Mouse (Mus musculus) kidney, adult 10 weeks (tissue): ENCODE measurements around the gene Parp14. TPM values are rescaled to one million over a fixed set of nuclear protein-coding genes. Genes with fewer than 3 reads are reported as not detected.

Source experiments
- polyA plus RNA-seq: library from polyadenylated mRNA; stranded (reverse); fragments of 350-450 nt; fragmentation: Illumina TruSeq; extraction: RNeasy Lipid Tissue Mini Kit (QIAGEN cat#74804); gene quantifications from one replicate; pipeline ENCODE4 v1.2.3, GENCODE M21; 2014; ENCODE audit warnings: low read depth, low replicate concordance

Parp14 gene
- polyA plus RNA-seq, result 11.1 TPM

GRCm38 (mm10) chr16:35871048-35871851 lies at the start of gene Parp14:
TSS of gene Parp14 (minus strand) at chr16:35871544.

Other genes with a start within 250 kb of the Parp14 start
- 20.4 TPM for gene Dirc2, start 102.2 kb downstream of the Parp14 start, polyA plus RNA-seq
- 5.8 TPM for gene Hspbap1, start 101.2 kb downstream of the Parp14 start, polyA plus RNA-seq
- gene Parp9, start 66.9 kb upstream of the Parp14 start, polyA plus RNA-seq, result 22.2 TPM
- 10.8 TPM for gene Dtx3l, start 67.6 kb upstream of the Parp14 start, polyA plus RNA-seq
- 72.4 TPM for gene Kpna1, start 107.2 kb upstream of the Parp14 start, polyA plus RNA-seq
- gene Wdr5b, start 169.6 kb upstream of the Parp14 start, polyA plus RNA-seq, result 8.0 TPM
- gene Fam162a, start 200.1 kb upstream of the Parp14 start, polyA plus RNA-seq, result 120 TPM
- gene Ccdc58, start 200.1 kb upstream of the Parp14 start, polyA plus RNA-seq, result 186 TPM